Mouse (Mus musculus) 3134 (cell line): ENCODE data around the gene 5730522E02Rik.
"Not testable (repeated sequence)": the region's sequence is repeated elsewhere in the genome, so short reads cannot be mapped to it uniquely, and the experiment has no call there.

Experiments
- DNase-seq: peaks from one replicate; pipeline ENCODE4 v3.0.0-alpha.2; 2011; ENCODE audit warnings: low spot score; ENCODE audit not compliant: insufficient read length; ENCODE audit errors: extremely low read depth

Gene 5730522E02Rik

DNA sequence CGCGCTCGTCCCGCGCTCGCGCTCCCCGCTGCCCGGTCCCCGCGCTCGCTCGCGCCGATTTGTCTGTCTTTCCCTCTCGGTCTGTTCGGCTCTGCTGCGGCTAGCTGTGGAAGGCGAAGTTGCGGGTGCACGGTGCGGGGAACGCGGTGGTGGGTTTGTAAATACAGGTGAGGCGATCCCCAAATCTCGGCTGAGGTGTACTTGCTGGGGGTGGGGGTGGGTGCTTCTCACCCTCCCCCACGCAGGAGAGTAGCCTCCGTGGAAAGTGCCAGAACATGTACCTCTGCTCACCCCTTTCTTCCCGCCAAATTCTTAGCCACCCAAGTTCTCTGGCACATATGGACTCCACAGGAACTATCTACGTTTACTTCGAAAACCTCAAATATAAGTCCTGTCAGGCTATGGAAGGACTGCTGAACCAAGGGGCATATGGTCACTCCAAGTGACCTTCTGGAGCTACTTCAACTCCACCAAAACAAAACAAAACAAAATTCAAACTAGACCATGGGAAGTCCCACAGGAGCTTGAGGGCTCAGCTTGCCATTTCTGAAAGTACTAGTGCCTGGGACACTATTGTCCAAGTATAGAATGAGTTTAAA, at the start of gene 5730522E02Rik:
TSS of gene 5730522E02Rik (minus strand) at position 182 of the 599 bp plus-strand sequence.
- DNase-seq, result no peak

DNA sequence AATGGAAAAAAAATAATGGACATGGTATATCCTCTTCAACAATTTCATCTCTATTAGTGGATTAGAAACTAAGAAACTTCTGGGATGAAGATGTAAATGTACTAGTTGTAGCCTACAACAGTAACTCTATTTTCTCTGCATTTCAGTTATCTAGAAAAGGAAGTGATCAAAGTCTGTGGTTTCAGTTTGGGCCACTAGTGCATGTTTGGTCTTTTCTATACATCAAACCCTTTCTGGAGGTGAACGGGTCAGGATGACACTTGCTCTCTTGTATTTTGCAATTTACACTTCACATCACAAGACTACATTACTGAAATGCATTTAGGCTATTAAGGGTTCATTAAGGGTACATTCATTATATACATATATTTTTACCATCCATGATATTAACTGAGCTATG, 26.0 kb upstream of the 5730522E02Rik start:
- DNase-seq, result no peak

DNA sequence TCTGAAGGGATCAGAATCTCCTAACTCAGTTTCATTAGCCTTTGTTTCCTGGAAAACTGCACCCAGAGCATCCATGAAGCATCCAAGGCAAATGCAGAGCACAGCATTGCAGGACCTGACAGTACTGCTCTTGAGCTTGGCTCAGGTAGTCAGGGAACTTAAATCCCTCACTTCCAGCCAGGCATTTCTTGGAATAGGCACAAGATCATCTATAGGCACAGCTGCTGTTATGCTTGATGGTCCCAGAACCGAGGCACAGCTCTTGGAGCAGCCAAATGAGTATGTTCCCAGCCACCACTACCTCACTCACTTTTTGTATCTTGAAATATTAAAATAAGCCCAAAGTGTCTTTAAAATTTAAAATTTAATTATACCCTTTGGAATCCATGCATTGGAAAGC, 19.3 kb upstream of the 5730522E02Rik start:
- no peak for DNase-seq

DNA sequence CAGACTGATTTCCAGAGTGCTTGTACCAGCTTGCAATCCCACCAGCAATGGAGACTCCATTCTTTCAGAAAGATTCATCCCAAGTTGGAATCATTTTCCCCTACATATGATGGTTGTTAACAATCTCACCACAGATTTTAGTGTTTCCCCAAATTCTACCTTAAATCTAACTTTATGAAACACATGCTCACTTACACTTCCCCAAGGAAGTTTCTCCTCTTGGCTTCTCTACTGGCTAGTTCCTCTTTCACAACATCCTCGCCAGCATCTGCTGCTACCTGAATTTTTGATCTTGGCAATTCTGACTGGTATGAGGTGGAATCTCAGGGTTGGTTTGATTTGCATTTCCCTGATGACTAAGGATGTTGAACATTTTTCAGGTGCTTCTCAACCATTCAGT, 3.1 kb upstream of the 5730522E02Rik start:
- DNase-seq, result not testable (repeated sequence)

DNA sequence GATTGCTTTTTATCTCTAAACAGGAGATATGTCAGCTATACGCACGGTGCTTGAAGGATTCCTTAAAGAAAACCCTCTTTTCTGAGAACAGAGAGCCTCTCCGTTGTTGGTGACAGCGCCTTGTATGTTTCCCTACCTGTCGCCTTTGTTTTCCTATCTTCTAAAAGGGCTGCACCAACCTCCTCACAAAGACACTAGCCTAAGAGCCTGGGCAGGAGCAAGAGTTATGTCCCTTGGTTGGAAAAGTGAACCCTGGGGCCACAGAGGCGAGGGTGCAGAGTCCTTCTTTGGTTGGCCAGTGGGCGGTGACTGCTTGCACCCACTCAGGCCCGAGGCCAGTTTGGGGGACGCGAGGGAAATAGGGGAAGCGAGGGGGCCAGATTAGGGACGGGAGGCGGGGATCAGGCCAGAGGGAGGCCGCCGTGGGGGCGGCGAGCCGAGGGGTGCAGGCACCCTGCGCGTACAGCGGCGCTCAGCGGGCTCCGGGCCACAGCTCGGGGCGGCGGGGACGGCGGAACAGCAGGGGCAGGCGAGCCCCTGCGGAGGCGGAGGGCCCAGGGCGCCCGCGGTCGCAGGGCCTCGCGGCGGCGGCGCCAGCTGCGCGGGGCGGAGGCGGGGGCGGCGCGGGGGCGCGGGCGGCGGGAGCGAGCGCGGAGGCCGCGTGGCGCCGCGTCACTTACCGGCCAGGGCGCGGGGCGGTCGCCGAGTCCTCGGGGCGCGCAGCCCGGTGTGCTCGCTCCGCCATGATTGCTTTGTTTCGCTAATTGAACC, 567 bp downstream of the 5730522E02Rik start:
- no peak for DNase-seq

DNA sequence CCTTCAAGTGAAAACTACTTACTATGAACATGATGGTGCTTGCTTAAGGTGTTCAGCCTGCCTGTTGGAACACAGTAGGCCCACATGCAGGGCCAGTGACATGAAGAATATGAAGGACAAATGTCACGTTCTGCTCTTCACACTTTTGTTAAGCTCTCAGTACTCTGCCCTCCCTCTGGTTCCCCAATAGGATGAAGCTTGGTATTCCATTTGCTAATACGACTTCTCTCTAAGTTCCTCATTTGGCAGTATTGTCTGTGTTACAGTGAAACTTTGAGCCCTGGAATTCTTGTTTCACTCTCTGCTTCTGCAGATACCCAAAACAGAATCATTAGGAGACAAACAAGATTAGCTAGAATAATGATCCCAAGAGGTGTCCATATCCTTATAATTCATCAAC, 7.1 kb downstream of the 5730522E02Rik start:
- no peak for DNase-seq

DNA sequence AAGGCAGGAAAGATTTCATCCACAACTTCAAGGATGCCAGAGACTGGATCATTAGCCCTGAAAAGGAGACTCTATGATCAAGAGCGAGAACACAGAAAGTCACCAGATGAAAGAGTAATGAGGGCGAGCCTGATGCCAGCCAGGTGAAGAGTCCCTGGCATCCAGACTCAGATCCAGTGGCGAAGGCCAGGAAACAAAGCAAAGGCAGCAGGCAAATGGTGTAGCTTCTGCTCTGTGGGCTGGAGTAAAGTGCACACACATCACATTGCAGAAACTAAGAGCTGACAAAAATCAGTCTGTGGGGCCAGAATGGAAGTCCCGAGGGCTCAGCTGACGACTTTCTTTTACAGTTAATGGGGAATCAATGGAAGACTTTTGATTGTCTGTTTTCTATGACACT, 7.7 kb downstream of the 5730522E02Rik start:
- DNase-seq, result no peak

DNA sequence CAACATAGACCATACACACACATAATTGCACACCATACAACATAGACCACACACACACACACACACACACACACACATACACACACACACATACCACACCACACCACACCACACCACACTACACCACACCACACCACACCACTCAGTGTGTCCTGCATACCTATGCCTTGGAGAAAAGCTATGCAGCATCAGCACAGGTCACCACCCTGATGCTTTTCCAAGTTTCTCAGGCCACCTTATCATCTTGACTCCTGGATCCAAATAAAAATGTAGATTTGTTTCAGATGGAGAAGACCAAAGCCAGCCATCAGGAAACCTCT, 8.8 kb downstream of the 5730522E02Rik start:
- no peak for DNase-seq

DNA sequence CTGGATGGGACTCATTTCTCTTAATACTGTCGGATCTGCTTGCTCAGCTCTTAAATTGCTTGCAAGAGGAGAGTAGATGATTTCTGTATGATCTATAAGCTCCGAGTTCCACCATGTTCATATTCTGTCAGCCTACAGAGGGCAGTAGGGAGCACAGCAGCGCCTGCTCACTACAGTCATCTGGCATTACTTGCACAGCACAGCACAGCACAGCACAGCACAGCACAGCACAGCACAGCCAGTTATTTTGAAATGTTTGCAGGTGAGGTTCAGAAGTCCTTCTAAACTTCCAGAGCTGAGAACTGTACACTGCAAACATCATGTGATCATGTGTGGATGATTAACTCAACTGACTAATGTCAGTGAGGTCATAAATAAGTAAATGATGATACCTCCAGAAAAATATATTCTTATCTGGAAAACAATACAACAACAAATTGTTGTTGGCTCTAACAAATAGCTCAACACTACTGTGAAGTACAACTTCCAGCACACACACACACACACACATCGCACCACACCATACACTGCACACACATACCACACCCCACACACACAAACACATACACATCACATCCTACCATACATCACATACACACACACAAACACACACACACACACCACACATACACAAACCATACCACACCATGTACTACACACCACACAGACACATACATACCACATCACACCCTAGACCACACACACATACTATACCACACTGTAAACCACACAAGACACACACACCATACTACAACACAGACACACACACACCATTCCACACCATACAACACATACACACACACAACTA, 9.4 kb downstream of the 5730522E02Rik start:
- no peak for DNase-seq

DNA sequence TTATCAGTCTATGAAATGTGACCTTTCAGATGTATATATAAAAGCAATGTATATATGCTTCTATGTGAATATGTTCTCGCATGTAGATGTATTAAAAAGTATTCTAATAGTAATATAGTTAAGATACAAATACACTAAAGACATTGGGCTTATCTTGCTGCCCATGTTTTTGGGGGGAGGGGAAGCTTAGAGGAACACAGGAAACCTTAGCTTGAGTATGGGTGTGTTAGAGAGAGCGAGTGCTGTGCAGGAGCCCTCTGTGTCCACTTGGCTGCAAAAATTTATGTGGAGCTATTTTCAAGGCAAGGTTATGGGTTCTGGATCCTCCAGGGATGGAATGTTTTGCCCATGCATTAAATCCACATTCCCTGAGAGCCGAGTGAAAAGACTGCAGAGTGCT, 15.1 kb downstream of the 5730522E02Rik start:
- no peak for DNase-seq

DNA sequence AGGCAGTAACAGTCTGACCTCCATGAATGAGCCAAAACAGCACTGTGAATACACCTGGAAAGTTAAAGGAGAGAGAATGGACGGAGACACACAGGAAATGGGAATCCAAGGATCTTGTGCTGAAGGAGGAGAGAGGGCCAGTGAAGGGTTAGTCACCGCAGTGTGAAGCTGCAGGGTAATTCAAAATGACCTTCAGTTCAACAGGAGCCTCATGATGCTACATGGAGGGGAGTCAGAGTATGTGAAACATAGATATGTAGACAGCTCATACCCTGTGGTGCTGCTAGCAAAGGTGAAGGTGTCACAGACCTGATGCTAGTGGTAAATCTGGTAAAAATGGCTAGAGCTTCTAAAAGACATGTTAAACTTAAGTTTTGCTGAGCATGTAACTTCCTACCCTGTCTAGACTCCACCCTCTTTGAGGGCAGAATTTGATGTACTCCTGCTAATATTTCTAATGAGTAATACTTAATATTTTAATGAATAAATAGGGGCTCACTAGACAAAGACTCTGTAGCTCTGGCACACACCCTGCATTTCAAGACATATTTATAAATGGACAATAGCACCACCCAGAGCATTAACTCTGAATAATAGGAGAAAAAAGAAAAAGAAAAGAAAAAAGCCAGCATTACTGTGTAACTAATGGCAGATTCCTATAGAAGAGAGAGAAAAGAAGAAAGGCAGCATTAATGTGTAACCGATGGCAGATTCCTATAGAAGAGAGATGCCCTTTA, 23.2 kb downstream of the 5730522E02Rik start:
- DNase-seq, result no peak

DNA sequence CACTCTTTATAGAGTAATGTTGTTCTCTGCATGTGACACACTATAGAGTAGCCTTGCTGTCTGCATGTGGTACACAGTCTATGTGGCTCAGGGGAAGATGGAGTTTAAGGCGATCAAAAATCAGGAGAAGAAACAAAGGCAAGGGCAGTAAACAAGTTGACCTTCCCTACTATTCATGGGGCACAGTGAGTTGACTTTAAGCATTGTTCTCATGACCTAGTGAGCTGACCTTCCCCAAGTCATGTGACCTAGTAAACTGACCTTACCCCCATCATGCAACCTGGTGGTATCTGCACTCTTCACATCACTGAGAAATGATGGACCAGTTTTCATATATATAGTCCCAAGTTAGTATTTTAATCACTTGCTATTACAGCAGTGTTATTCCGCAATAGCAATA, 40.0 kb downstream of the 5730522E02Rik start:
- no peak for DNase-seq

DNA sequence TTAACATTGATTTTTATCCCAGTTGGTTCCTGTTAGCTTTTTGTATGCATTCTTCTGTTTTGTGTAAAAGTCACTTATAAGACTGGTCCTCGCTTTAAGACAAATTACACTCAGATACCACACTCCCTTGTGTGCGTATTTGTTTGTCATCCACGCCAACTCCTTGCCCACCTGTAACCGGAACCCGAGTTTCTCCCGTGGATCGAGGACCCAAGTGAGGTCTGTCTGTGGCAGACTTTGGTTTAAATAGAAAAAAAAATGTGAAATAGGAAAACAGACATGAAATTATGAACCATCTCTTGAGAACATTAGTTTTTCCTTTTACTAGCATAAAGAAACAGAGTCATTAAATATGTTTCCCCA, 43.0 kb downstream of the 5730522E02Rik start:
- DNase-seq, result no peak

DNA sequence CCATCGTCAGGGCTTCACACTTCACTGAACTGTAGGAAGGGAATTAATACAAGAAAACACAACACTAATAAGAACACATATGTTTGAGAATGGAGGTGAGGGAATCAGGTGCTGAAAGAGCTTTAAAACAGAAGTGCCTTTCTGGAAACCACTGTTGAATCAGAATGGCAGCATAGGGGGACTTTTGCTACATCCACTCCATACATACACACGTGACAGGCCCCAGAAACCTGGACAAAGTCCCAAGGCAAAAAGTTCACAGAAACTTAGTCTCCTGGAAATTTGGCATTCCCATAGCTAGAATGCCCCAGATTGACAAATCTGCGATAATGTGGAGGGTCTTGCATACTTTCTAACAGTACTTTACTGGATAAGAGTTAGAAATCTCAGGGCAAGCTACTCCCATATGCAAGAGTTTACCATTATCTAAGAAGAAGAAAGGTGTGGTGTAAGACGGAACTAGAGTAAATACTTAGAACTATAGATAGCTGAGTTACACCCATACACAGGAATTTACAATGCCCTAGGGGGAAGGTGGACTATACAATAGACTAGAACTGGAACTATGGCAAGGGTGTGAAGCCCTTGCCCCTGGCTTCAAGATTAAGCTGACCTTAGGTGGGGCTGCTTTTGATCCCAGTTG, 43.5 kb downstream of the 5730522E02Rik start:
- no peak for DNase-seq

DNA sequence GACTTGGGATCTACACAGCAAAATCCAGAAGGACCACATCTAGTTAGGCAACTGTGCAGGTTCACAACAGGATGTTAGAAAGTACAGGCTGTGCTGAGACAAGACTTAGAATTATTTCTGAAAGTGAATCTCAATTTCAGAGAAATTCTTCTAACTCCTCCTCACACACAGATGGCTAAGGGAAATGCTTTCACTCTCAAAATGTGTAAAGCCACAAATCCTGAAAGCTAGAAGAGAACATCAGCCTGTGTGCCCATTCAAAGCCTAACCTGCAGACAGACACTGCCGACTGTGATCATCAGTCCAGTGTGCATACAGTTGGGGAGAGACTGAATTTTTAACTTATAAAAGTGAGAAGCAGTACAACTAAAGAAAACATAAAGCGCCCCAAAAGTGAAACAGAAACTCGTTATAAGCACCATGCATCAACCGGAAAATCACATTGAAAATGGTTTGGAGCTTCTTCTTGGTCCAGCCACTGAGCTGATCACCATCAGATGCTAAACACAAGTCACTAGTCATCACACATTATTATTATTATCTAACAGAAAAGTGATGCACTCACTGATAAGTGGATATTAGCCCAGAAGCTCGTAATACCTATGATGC, 45.8 kb downstream of the 5730522E02Rik start:
- no peak for DNase-seq

DNA sequence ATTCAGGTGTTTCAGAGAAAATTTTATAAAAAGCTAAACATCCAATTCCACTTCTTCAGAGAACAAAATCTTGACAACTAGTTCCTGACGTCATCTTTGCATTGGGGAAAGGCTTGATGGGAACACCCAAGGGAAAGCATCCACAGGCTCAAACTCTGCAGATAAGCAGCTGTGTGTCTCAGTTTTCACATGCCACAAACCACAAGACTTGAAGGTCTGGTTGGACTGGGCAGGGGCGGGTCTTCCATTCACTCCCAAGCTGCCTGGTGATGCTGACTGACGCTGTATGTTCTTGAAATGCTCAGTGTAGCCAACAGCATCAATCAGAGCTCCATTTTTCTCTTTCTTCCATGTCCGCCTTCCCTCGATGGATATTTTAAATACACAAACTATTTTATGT, 49.2 kb downstream of the 5730522E02Rik start:
- DNase-seq, result no peak

DNA sequence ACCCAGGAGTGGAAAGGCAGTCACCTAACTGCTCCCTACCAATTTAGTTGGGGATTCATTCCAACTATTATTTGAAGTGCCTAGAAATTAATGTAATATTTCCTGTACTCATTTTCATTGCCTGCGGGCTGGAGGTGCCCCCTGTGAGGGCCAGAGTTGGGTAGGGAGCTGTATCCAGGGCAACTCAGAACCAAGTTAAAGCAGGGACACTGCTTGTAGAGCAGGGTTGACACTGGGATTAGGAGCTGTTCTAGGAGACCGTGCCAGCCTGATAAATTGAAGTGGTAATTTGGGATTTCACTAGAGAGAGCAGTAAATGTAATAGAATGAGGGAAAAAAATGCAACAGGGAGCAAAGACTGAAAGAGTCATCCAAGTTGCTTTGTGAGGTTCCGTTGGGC, 51.5 kb downstream of the 5730522E02Rik start:
- DNase-seq, result no peak

DNA sequence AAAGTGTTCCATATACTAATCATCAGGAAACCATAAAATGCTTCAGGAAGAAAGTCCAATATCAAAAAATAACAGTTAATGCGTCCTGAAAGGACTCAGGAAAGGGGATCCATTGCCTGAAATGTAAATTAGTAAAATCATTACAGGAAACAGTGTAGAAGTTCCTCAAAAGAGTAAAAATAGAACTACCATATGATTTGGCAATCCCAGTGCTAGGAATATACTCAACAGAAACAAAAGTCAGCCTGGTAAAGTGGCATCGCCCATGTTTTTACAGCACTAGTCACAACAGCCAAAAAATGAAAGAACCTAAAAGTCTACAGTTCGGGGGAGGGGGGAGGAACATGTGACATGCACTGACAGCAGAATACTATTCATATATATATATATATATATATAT, 70.5 kb downstream of the 5730522E02Rik start:
- DNase-seq, result no peak

DNA sequence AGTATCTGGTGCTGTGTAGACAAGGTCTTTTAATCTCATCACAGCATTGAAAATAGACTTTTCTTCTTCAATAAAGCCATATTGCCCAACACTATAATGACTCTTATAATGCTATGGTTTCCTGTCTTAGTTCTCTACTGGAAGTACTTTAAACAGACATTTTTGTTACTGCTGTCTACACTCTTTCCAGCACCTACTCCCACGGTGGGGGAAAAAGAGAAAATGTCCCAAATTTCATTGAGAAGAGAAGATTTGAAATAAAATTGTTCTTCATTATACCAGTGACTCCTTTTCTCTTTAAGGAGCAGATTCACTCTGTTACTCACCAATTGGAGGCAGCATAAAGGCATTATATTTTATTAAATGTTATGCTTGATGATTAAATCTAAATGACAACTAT, 72.5 kb downstream of the 5730522E02Rik start:
- DNase-seq, result no peak

DNA sequence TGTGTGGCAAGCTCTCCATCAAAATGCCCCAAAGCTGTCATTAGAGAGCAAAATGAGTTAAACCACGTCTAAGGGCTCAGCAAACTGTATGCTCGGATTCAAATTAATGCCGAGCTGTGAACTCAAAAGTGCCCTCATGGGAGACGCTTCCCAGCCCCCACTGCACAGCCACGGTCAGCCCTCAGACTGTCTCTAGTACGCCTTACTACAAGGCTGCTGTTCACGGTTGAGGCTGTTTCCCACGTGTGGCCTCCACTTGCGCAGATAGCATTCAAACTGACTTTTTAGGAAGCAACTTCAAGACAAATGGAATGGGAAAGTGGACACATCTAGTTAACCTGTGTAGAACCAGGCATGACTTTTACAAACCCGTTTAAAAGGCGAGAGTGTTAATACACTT, 79.7 kb downstream of the 5730522E02Rik start:
- no peak for DNase-seq
